Mouse (Mus musculus): ENCODE results near the gene Dcbld2. TPM values are rescaled to one million over a fixed set of nuclear protein-coding genes. Genes with fewer than 3 reads are reported as not detected.

Gene Dcbld2
- under 1 TPM; 0.34 to 0.42 TPM for polyA plus RNA-seq (2017; shearing (Covaris generic))

DNA sequence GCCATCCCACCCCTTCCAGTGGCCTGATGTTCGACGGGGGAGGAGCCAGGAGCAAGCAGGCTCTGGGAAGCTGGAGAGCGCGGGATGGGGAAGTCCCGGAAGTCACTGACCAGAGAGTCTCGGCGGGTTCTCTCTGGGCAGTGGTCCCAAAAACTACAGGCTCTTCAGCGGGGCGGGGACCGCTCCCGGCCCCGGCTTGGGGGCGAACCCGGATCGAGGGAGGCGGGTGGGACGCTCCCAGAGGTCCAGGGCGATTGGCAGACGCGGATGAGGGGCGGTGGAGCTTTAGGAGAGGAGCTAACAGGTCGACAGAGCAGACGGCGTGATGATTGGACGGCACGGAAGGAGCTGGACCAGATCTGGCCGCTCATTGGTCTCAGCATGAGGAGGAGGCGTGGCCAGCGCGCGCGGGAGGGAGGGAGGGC, at the start of gene Dcbld2:
Dcbld2 (plus strand) TSS at position 382 of the 425 bp plus-strand sequence.
- peak; percentile 99 for ATAC-seq

DNA sequence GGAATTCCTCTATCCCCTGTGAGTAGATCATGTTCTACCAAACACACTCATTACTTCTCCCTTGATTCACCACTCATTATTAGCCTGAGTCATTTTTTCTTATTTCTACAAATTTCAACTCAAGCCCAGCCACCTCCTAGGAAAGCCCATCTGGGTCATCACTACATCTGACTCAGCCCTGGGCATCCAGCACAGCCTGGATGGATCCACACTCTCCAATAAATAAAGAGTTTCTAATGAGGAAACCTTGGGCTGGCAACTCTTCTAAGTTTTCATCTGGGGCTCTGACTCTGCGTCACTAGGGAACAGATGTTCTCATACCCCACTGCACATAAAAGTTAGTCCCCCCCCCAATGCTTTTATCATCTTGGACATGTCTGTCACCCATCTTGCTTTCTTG, 31.1 kb upstream of the Dcbld2 start:
- no peak for ATAC-seq

DNA sequence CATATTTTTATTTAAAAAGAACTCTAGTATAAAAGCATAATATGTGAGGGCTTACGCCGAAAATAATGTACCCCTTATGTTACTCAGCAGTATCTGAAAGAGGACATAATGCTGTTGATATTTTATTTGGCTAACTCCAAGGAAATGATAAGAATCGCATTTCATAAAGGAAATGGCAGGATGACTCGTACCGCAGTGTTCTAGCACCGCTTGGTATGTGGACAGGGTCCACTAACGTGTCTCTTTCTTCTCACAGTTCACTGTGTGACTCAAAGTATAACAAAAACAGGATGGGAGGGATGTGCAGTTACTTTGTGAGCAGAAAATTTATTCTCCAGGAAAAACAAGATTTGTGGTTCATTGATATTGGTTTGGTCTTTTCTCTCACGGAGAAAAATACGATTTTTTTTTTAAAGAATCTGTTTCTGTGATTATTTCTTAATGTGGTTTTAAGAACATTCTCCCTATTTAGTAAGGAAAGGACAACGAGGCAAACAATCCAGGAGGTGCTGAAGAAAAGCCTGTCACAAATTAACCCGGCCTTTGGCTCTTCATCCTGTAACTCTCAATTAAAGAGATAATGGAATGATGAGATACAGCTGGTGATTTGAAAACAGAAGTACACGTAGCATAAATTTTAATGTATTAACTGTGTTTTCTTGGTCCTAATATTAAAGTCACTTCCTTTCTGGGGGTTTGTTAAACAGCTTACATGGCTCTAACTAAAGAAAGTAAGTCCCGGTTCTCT, 30.3 kb upstream of the Dcbld2 start:
- ATAC-seq: no peak

DNA sequence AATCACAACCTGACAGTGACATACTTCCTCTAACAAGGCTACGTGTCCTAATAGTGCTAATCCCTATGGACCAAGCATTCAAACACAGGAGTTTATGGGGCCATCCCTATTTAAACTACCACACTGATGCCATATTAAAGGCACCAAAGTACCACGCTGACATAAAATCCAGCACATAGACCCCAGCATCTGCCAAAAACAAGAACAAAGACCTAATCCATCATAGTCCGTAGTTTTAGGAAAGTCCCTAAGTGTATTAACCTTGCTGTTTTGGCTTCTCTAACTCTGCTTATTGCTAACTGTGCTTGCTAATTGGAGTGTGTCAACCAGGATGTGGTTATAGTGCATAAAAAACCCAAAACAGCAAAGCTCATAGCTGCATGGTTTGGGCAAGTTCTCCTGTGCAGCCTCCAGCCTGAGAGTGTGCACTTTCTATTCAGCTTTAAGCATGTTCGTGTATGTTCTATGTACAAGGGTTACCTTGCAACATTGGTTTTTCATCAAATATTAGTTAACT, 21.9 kb upstream of the Dcbld2 start:
- peak; percentile 75 for ATAC-seq

DNA sequence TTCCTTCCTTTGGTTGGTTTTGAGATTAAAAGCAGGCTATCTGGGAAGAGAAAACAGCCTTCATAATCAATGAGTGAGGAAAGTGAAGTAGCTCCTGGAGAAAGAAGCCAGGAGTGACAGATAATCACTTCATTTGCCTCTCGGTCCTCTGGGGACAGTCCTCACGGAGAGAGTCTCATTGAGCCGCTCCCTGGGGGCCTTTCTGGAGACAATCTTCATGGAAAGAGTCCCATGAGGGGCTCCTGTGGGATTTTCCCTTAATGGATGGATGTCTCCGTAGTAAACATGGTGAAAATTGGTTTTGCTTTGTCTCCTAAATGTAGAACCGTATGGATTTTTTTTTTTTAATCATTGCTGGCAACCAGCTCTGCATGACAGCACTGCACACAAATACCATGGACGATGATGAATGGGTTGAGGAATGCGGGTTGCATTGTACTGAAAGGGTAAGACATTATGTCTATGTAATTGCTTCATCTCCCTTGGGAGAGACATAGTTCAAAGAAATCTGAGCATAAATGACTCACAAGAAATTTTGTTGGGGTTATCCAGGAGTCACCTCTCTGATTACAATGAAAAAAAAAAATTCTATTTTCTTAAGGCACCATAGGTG, 19.0 kb upstream of the Dcbld2 start:
- ATAC-seq: no peak

DNA sequence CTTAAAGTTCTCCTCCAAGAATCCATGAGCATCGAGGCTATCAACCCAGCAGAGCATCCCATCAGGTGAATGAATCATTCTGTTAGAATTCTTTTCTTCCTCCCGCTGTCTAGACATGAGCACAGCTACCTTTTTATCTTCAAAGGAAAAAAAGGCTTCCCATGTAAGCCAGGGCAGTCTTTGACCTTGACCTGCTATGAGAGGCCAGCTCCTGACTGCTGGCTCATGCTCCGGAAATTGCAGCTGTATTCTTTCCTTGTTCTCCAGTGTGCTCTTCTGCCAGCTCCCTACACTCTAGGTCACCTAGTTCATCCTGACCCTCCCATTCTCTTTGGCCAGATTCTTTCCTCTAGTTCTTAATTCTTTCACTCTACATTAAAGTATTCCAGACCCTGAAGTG, 15.2 kb upstream of the Dcbld2 start:
- ATAC-seq: no peak

DNA sequence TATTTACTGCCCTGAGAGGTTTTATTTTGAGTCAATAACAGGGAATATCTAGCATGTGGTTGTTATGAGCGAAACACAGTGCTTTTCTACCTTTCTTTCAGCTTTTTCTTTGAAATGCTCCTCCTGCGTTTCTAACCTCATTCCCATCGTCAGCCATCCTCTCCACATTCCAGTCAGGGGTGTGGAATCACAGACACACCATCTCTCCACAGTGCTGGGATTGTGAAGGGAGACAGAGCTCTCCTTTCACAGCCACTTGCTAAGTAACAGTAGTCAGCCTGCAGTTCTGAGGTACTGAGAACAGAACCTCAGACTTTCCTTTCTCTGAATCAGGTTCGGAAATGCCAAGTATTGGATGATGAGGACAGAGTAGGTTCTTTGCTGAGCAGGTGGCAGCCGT, 14.1 kb upstream of the Dcbld2 start:
- no peak for ATAC-seq

DNA sequence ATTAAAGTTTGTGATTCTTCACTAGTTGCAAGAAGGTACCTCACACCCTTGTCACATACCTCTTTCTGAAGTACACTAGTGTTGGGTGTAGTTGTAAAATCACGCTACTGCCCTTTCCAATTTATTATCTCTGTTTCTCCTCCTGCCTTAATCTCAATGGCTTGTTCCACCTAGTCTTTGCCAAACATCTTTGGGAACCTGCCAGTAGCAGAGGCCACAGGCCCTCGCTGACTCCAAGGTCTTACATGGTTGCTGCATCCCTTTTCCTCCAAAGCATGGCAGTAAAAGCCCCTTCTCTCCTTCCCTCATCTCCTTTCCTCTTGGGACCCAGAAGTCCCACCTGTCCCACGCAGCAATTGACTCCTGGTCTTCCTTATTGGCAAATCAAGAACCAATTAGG, 9.6 kb upstream of the Dcbld2 start:
- ATAC-seq: no peak

DNA sequence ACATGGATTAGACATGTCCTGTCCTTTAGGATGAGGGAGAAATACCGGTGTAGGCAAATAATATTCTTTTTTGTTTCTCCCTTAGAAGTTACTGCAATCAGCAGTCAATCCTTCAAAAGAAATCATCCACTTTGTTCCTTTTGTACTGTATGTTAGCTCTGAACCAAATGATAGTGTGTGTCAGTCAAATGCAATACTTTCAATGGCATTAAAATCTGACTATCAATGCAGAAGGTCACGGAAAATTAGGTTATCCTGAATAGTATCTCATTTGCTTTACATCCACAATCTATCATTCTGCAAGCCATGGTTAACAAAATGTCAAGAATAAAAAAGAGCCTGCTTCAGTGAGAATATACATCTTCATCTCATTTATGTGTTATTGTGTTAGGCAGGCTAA, 7.2 kb upstream of the Dcbld2 start:
- ATAC-seq: no peak

DNA sequence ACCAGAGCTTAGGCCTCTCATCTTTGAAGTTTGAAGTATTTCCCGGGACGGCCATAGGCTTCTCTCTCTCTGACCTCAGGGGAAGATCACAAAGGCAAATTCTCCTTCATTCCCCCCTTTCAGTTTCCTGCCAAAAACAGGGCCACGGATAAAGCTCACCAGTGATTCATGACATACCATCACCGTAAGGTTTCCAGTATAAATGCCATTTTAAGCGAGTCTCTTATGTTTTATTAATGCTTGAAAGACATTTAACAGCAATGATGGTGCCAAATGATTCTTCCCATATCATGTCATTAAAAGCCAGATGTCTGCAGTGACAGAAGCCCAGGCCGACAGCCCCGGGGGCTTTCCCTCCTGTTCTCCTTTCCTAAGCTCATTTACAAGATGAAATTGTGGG, 3.6 kb upstream of the Dcbld2 start:
- ATAC-seq: no peak

DNA sequence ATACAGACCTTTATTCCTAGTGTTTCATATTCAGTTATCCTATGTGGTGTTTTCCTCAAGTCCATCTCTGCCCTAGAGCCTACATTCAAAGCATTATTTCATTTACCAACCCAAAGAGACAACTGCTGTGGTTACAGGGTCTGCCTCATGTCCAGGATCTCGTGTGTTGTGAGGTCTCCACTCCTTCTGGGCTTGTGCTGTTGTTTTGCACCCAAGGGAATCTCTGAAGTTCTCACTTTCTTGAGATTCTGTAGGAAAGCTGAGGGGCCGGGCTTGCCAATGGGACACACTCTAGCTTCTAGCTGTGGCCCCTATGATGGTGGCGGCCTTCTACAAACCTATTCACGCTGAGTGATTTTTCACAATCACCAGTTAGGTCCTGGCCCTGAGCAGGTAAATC, 3.0 kb upstream of the Dcbld2 start:
- no peak for ATAC-seq

DNA sequence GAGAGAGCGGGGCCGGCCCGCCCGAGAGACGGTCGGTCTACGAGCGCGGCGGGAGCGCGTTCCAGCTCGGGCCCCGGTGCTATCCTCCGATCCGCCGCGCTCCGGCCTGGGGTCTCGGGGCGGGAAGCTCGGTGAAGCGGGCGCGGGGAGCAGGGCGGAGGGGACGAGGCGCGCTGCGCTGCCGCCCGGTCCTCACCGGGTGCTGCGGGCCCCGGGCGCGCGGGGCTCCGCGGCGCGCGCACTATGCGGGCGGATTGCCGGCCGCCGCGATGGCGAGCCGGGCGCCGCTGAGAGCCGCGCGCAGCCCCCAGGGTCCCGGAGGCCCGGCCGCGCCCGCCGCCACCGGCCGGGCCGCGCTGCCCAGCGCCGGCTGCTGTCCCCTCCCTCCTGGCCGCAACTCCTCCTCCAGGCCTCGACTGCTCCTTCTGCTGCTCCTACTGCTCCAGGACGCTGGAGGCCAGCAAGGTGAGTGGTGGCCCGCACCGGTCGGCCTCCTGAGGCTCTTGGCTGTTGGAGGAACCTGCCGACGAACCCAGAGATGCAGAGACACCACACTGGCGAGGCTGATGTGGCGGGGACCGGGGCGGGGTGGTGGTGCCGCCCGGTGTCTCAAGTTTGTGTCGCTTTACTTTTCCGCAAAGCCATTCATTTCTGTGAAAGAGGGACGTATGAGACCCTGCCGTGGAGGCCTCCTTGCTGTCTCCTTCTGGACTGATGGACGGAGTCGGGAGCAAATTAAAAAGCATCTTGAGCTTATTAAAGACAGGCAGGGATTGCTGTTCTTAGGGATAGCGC, 441 bp downstream of the Dcbld2 start:
- ATAC-seq: peak; percentile 30

DNA sequence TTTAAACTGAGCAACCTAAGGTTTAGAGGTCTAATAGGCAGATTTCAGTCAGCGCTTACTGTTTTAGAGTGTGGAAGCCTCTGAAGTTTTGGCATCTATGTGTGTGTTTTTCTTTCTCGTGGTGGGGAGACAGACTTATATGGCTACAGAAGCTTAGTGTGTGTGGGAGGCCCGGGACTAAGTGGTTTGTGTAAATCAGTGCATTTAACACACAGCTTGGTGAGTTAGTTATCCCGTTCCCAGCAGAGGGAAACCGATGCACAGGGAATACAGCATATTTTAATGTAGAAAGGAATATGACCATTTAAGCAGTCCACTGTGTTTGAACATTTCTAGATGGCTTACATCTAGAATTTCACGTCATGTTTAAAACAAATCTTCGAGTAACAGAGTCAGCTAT, 1.6 kb downstream of the Dcbld2 start:
- no peak for ATAC-seq

DNA sequence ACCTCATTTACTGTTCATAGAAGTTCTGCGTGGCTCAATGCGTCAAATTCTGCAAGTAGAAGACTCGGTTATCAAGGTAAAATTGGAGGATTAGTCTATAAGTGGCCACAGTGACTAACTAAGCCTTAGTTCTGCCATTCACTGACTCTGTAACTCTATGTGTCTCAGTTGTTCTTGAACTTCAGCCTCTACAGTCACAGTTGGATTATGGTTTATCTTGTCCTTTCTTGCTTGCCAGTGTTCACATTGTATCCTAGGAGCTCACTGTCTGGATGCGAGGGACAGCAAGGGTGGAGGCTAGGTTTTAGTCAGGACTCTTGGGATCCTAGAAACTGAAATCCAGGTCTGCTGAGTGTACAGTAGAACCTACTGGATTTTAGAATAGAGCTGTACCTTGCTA, 6.6 kb downstream of the Dcbld2 start:
- ATAC-seq: no peak

DNA sequence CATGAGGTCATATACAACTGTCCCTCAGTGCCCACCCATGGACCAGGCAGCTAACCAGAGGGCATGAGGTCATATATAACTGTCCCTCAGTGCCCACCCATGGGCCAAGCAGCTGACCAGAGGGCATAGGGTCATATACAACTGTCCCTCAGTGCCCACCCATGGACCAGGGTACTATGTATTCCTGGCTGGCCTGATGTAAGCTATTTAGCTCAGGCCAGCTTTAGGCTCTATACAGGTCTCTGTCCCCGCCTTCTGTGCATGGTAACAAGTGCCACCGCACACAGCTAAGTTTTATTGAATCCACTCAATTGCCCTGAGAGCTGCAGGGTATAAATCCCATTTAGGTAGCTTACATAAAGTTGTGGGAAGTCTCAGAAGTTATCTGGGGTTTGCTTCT, 7.3 kb downstream of the Dcbld2 start:
- ATAC-seq: no peak

DNA sequence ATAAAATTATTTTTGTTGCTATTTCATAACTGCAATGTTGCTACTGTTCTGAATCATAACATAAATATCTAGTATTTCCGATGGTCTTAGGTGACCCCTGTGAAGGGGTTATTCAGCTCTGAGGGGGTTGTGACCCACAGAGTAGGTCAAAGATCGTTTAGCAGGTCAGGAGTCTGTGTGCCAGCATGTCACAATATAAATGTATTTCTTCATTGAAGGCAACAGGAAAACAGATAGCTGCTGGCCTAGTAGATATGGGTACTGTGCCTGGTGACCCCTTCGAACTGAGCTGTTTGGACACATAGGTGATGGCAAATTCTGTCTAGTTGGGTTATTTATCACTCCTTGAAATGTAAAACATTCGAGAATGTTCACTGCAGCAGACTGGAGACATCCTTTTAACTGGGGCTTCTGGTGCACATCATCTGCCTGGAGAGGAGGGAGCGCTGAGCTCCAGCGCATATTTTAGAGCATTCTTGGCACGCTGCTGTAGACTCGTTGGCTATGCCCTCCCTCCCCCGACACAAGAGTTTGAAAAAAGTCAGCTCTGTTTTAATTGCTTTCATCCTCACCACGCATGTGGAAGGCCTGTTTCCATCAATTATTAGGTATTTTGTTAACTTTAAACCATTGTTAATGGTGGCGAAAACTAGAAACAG, 13.6 kb downstream of the Dcbld2 start:
- ATAC-seq: no peak

DNA sequence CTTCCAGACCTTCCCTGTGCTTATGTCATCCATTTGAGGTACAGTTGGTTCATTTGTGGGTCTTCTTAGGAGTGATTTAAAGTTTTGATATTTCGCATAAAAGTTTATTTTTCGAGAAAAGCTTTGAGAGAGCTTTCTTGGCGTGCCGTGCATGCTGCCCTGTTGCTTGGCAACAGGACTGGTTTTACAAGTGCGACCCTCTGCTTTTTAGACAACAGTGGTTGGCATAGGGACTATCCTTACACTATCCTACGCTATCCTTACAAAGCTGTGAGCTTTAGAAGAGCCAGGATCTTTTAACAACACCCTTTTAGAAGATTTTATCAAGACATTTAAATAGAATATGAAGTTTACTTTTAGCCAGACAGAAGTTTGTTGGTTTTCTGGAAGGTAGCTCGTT, 22.0 kb downstream of the Dcbld2 start:
- ATAC-seq: no peak

DNA sequence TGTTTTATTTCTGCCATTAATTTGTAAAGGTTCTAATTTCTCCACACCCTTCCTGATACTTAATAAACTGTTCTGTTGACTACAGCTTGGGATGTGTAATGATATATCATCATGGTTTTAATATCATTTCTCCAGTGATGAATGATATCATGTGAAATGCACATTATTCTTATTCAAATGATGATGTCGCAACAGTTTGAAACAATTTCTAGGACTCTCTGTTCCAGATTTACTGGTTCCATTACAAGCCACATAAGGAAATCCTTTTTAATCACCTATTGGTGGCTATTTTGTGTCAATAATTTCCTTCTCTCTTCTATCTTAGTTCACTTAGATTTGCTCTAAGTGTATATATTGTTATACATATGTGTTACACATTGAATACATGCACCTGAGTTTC, 24.1 kb downstream of the Dcbld2 start:
- ATAC-seq: no peak

DNA sequence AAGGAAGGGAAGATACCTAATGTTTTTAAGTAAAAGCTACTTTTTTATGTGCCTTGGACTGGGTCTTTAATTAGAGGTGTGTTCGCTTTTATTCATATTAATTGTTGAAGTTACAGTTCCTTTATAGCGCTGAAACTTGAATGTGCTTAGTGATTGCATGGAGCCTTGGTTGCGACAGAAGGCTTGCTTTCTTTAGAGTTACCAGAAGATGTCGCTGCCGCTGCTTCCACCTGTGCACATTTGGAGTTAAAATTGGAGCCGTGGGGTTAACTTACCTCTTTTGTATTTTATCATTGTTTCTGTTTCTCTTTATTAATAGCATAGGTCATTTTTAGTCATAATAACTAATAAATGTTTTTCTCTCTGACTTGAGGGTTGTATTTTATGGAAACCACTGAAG, 36.5 kb downstream of the Dcbld2 start:
- ATAC-seq: no peak

DNA sequence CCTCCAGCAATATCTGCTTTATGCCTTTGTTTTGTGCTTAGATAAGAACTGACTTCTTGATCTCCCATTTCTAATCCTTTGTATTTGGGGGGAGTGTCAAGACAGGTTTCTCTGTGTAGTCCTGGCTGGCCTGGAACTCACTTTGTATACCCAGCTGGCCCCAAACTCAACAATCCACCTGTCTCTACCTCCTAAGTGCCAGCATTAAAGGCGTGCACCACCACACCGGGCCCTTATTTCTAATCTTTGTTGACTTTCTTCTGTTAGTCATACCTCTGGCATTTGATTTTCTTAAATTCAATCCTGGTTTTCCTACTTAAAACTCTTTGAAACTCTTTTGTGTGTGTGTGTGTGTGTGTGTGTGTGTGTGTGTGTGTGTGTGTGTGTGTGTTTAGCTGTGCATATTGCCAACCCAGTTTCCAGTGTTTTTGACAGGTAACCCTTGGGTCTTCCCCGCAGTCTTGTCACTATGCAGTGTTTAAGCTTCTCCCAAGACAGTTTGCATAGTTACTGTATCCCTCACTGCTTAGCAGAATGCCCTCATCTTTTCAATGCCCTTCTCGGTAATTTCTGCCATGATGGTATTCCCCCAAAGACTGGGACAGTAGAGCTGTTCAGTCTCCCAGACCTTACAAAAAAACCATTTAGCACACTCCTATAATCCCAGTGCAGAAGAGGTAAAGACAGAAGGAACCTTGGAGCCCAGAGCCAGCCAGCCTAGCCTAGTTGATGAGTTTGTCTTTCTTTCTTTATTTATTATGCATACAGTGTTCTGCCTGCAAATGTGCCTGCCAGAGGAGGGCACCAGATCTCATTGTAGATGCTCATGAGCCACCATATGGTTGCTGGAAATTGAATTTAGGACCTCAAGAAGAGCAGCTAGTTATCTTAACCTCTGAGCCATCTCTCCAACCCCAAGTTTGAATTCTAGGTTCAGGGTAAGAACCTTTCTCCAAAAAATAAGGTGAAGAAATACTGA, 38.3 kb downstream of the Dcbld2 start:
- no peak for ATAC-seq

DNA sequence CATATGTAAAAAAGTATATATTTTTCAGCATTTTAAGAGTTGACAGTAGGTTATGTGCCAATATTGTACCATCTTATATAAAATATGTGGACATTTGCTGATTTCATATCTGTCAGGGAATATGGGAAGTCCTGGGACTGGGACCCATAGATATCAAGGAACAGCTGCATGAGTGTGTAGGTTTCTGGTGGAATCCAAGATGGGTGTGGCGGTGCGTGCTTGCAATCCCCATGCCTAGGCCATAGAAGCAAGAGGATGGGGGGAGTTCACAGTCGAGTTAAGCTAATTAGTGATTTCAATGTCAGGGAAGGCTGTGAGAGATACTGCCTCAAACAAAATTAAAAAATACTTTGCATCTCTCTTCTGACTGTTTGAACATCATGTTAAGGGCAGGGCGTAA, 40.8 kb downstream of the Dcbld2 start:
- no peak for ATAC-seq

DNA sequence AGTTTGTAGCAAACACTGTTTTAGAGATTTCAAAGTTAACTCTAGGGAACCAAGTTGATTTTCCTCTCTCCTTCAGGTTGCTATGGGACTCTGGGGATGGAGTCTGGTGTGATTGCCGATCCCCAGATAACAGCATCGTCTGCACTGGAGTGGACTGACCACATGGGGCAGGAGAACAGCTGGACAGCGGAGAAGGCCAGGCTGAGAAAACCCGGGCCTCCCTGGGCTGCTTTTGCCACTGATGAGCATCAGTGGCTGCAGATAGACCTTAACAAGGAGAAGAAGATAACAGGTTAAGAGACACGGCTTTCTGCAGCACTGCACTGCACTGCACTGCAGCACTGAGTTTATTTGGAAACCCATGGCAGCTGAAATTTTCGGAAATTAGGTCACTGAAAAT, 42.4 kb downstream of the Dcbld2 start:
- ATAC-seq: no peak
